Mouse (Mus musculus) embryo, embryonic 10.5 days (tissue): ENCODE data around the gene Rtraf.

Source experiments
- DNase-seq: peaks from one replicate; pipeline ENCODE4 v3.0.0-alpha.2; 2015; ENCODE audit warnings: low spot score

Gene Rtraf

DNA sequence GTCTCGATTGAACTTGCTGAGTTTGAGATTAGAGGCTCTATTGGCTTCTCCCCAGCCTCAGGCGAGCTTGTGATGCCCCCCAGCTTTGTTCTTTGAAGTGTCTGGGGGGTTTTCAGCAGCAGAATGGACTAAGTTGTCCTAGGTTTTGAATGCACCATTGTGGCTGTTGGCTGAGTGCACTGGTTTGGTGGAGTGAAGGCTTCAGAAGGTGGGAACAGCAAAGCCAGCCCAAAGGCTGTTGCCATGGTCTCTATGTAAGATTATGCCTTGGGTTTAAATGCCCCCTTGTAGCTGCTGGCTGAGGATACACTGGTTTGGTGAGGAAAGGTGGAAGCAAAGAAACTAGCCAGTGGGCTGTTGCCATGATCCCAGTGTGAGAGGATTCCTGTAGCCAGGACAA, 23.1 kb downstream of the Rtraf start:
- no peak for DNase-seq

GRCm38 (mm10) chr14:19796541-19797304, 26.9 kb downstream of the Rtraf start:
- DNase-seq, result no peak

DNA sequence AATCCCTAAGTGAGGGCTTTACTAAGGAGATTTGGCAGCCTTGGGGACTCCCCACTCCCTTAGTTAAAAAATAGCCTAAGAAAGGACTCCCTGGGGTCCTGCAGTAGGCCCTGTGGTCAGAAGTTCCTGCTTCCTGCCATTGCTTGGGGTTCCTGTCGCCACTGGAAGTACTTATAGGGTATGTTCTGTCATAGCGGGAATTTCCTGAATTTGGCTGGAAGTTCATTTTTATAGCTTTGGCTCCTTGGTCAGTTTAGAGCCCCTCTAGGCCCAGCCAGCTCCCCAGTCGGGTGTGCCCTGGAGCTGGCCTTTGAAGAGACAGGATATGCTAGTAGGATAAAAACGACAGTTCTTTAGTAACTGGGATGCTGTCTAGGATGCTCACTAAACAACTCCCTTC, 28.7 kb downstream of the Rtraf start:
- no peak for DNase-seq

- no peak for DNase-seq
These were observed 35.2 kb downstream of the Rtraf start for GRCm38 (mm10) chr14:19788443-19788842.

GRCm38 (mm10) chr14:19785797-19786588, 37.6 kb downstream of the Rtraf start:
- DNase-seq, result no peak

DNA sequence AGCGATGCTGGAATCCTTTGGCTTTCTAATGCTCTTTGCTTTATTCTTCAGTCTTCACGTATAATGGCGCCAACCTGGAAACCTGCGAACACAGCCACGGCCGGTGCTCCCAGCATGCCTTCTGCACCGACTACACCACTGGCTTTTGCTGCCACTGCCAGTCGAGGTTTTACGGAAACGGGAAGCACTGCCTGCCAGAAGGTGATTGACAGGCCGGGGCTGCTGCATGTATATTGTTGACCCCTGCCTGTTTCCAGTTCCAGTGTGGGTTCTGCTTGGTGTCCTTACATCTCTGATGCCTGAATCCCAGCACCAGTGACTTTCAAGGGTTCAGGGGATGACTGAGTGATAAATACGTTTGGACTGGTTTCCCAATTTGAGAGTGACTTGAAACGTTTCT, 45.7 kb downstream of the Rtraf start:
- DNase-seq, result no peak

DNA sequence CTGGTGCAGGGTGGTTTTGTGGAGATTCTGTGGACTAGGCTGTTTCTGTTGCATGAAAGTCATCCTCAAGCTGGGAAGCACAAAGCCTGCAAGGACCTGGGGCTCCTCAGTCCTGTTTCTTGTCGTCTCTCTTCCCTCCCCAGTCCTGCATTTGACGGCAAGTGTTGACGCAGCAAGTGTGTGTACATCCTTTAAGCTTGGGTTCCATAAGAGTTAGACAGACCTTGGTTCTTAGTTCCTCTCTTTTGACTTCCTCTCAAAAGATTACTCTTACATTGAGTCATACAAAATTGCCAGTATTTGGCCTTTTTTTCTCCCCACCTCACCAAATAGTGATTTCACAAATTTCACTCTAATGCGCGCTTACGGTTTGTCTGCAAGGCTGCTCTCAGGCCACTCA, 46.3 kb downstream of the Rtraf start:
- DNase-seq, result no peak

- DNase-seq, result peak; percentile 63
These were observed 46.7 kb downstream of the Rtraf start for GRCm38 (mm10) chr14:19776890-19777289.

DNA sequence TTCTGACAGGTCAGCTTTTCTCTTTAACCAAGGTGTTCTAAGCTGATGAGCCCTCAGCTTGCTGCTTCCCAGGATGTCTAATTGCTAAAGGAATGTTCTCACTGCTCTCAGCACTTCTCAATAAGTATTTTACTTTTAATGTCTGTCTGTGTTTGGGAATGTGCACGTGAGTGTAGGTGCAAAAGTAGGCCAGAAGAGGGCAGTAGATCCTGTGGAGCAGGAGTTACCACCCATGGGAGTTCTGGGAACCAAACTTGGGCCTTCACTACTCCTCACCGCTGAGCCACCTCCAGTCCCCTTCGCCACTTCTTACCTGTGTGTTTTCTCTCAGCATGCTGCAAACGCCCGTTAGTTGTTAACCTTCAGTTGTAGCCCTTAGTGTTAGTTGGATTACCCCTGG, 47.4 kb downstream of the Rtraf start:
- DNase-seq, result no peak

- no peak for DNase-seq
These were observed 48.1 kb downstream of the Rtraf start for GRCm38 (mm10) chr14:19775491-19775890.

DNA sequence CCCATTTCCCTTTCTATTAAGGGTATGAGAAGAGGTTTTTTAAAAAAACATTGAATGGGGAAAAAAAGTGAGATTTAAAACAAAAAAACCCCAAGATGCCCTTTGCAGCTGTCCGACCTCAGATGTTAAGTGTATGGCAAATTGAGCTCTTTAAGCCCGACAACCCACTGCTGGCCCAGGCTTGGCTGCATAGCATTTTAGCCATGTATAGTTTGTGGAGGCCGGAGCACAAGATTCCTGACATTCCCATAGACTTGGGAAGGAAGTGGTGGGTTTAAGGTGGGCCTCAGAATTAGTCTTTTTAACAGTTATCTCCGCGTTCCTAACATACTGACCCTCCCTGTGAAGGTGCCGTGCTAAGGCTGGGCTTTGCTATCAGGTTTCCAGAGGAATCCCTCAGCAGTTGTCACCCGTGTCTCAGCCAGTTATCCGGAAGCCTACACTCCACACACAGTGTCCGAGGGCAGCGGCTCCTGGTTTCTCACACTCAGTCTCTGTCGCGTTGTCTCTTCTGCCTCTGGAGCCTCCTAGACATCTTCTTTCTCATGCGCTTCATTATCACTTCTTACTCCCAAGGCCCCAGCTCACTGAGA, 49.5 kb downstream of the Rtraf start:
- no peak for DNase-seq

GRCm38 (mm10) chr14:19771173-19771572, 52.5 kb downstream of the Rtraf start:
- DNase-seq, result no peak

- peak; percentile 76 for DNase-seq
These were observed 54.0 kb downstream of the Rtraf start for GRCm38 (mm10) chr14:19769441-19770200.

GRCm38 (mm10) chr14:19768648-19769047, 55.0 kb downstream of the Rtraf start:
- DNase-seq, result no peak

- DNase-seq, result no peak
These were observed 57.3 kb downstream of the Rtraf start for GRCm38 (mm10) chr14:19766380-19766649.

DNA sequence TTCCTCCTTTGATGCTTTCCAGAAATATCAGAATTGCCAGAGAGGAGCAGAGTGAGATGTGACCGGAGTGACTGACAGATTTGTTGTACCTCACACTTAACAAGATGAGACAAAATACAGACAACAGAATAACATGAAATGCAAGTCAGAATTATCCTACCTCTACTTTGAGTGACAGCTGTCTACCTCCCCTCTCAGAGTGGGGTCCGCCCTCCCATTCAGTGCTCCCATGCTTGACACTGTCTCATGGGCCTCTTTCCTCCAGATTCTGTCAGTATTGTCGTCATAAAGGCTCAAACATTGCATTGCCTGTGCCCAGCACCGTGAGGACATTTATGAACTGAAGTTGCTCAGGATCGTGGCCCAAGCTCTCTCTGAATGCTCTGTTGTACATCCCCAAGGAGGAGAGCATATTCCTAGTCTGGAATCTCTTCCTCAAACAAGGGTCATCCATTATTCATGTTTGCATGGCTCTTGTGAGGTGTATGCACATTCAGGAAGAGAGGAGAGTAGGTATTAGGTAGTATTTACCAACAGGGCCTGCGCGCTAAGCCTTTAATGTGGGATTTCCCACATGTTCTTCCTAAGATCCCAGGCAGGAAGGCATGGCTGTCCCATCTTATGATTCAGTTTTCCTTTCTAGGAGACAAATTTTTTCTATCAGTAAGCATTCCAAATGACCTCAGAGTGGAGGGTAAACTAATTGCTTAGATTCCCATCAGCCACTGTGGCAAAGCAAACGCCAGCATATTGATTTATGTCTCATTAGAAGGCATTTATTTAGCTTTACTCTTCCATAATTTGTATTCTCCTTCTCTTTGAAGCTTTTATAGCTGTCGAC, 57.9 kb downstream of the Rtraf start:
- no peak for DNase-seq

DNA sequence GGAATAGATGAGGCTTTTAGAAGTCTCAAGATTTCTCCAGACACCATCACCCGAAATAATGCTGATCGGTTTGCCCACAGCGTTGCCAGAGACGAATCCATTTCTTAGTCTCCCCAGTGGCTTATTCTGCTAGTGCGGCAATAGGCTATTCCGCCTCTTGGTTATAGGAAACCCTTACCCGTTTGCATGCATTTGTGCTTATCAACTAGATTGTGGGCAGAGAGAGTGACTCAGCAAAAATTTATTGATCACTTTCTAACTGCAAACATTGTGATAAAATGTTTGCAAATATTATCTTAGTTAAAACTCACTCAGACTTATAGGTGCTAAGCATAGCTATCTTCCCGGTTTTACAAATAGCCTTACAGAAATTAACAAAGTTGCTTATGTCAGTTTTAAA, 59.3 kb downstream of the Rtraf start:
- DNase-seq, result no peak

- DNase-seq, result no peak
These were observed 60.1 kb downstream of the Rtraf start for GRCm38 (mm10) chr14:19763527-19763926.

DNA sequence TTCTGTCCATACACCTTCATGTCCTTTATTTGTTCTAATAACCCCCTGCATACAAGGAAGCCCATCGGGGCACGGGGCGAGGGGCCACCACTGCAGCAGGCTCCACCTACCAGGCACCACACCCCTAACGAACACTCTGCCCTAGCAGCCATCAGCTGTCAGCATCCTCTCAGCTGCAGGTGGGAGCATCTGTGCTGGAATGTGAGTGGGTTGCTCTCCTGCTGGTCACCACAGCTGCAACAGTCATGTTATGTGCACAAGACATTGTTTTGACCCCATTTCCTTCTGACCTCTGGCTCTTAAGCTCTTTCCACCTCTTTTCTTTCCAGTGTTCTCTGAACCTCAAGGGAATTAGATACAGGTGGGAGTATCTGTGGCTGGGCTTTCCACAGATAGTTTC, 61.6 kb downstream of the Rtraf start:
- no peak for DNase-seq
